Mouse (Mus musculus): ENCODE results near the gene Tmem106c. TPM values are rescaled to one million over a fixed set of nuclear protein-coding genes. Genes with fewer than 3 reads are reported as not detected.

The Tmem106c gene
- polyA plus RNA-seq, 1 experiment from 2014 or later: 16.4 TPM

GRCm38 (mm10) chr15:98005181-98005580 is 41.2 kb downstream of the Tmem106c start:
- ATAC-seq (no peak), DNase-seq (no peak)
- H3K9ac ChIP-seq (replicated peaks): no peak overlapping the region
- H3K9me3 ChIP-seq (ENCODE audit: low read length): no peaks in the 10 kb centered on the region
- 0 out of 2 replicates have a peak, but pooled peaks cover 6% of the 10 kb centered on the region for H3K4me1 ChIP-seq (ENCODE audit: insufficient read depth)
- H3K4me2 ChIP-seq (ENCODE audit: low read depth, low read length): no peak overlapping the region
- no peak overlapping the region for H3K27ac ChIP-seq (ENCODE audit: low read depth)
- TF ChIP-seq EP300 (IDR thresholded peaks at IDR 0.05; ENCODE audit: low read depth): no peak
- TF ChIP-seq CTCF (IDR thresholded peaks at IDR 0.05; ENCODE audit: low read depth): no peak
- WGBS (ENCODE audit: insufficient replicate concordance): 12% methylated on average over 11 of the region's 11 CpGs
- peaks cover 75% of the 10 kb centered on the region for H3K27me3 ChIP-seq (ENCODE audit: insufficient read depth, low read length)
- no peaks in the 10 kb centered on the region for H3K36me3 ChIP-seq (replicated peaks; ENCODE audit: insufficient read depth, low read length)
- H3K4me3 ChIP-seq (ENCODE audit: low read depth, low read length): no peak overlapping the region

GRCm38 (mm10) chr15:98012810-98013209 is 48.8 kb downstream of the Tmem106c start:
- Histone ChIP-seq H3K36me3 (replicated peaks; ENCODE audit: insufficient read depth, low read length) (no peaks in the 10 kb centered on the region), H3K27ac (ENCODE audit: low read depth) (no peak overlapping the region), H3K4me2 (ENCODE audit: low read depth, low read length) (no peak overlapping the region), H3K9ac (replicated peaks) (no peak overlapping the region), H3K4me3 (ENCODE audit: low read depth, low read length) (no peak overlapping the region), H3K27me3 (ENCODE audit: insufficient read depth, low read length) (peaks cover 9% of the 10 kb centered on the region; the same call in 1 of the 2 replicates), H3K9me3 (ENCODE audit: low read length) (no peaks in the 10 kb centered on the region), H3K4me1 (ENCODE audit: insufficient read depth) (no peaks in the 10 kb centered on the region)
- no peak for ATAC-seq
- 69% methylated on average over 6 of the region's 6 CpGs for WGBS (ENCODE audit: insufficient replicate concordance)
- DNase-seq: no peak
- TF ChIP-seq EP300 (IDR thresholded peaks at IDR 0.05; ENCODE audit: low read depth): no peak
- no peak for TF ChIP-seq CTCF (IDR thresholded peaks at IDR 0.05; ENCODE audit: low read depth)

GRCm38 (mm10) chr15:98017925-98018324 is 53.9 kb downstream of the Tmem106c start:
- TF ChIP-seq EP300 (IDR thresholded peaks at IDR 0.05; ENCODE audit: low read depth) (no peak), CTCF (IDR thresholded peaks at IDR 0.05; ENCODE audit: low read depth) (no peak)
- Histone ChIP-seq H3K27ac (ENCODE audit: low read depth) (no peak overlapping the region), H3K4me1 (ENCODE audit: insufficient read depth) (no peaks in the 10 kb centered on the region; the same call in 1 of the 2 replicates), H3K9me3 (ENCODE audit: low read length) (no peaks in the 10 kb centered on the region), H3K4me2 (ENCODE audit: low read depth, low read length) (no peak overlapping the region), H3K27me3 (ENCODE audit: insufficient read depth, low read length) (no peaks in the 10 kb centered on the region), H3K9ac (replicated peaks) (no peak overlapping the region), H3K4me3 (ENCODE audit: low read depth, low read length) (no peak overlapping the region), H3K36me3 (replicated peaks; ENCODE audit: insufficient read depth, low read length) (no peaks in the 10 kb centered on the region)
- WGBS (ENCODE audit: insufficient replicate concordance): 69% methylated on average over 4 of the region's 4 CpGs
- ATAC-seq: no peak
- no peak for DNase-seq

GRCm38 (mm10) chr15:98019047-98019446 is 55.0 kb downstream of the Tmem106c start:
- no peaks in the 10 kb centered on the region; the same call in 1 of the 2 replicates for H3K4me1 ChIP-seq (ENCODE audit: insufficient read depth)
- WGBS (ENCODE audit: insufficient replicate concordance): 73% methylated on average over 3 of the region's 3 CpGs
- H3K27me3 ChIP-seq (ENCODE audit: insufficient read depth, low read length): no peaks in the 10 kb centered on the region
- no peaks in the 10 kb centered on the region for H3K9me3 ChIP-seq (ENCODE audit: low read length)
- H3K4me2 ChIP-seq (ENCODE audit: low read depth, low read length): no peak overlapping the region
- TF ChIP-seq CTCF (IDR thresholded peaks at IDR 0.05; ENCODE audit: low read depth) (no peak), EP300 (IDR thresholded peaks at IDR 0.05; ENCODE audit: low read depth) (no peak)
- H3K36me3 ChIP-seq (replicated peaks; ENCODE audit: insufficient read depth, low read length): no peaks in the 10 kb centered on the region
- ATAC-seq (no peak), DNase-seq (no peak)
- H3K27ac ChIP-seq (ENCODE audit: low read depth): no peak overlapping the region
- no peak overlapping the region for H3K9ac ChIP-seq (replicated peaks)
- H3K4me3 ChIP-seq (ENCODE audit: low read depth, low read length): no peak overlapping the region

Other genes starting within 250 kb of the Tmem106c start
- 0.66 and 0.82 TPM in 2 replicates for gene Endou, start 232.9 kb upstream of the Tmem106c start, polyA plus RNA-seq (2015; fragmentation: Nextera tagmentation; extraction: Ambion mirVana)
- gene Rapgef3, start 196.2 kb upstream of the Tmem106c start, polyA plus RNA-seq (2015; fragmentation: Nextera tagmentation; extraction: Ambion mirVana): 1.5 and 1.9 TPM in 2 replicates
- gene Slc48a1, start 185.7 kb upstream of the Tmem106c start, polyA plus RNA-seq (2015; fragmentation: Nextera tagmentation; extraction: Ambion mirVana): 59.0 and 61.1 TPM in 2 replicates
- gene Hdac7, start 119.7 kb upstream of the Tmem106c start, polyA plus RNA-seq (2015; fragmentation: Nextera tagmentation; extraction: Ambion mirVana): 5.3 TPM in 2 replicates
- gene Vdr, start 53.6 kb upstream of the Tmem106c start, polyA plus RNA-seq (2015; fragmentation: Nextera tagmentation; extraction: Ambion mirVana): 0.07 and 0.25 TPM in 2 replicates
- 0.12 TPM in 1 of 2 replicates, not detected in the other for gene Col2a1, start 40.5 kb downstream of the Tmem106c start, polyA plus RNA-seq (2015; fragmentation: Nextera tagmentation; extraction: Ambion mirVana)
- gene Pfkm, start 128.4 kb downstream of the Tmem106c start, polyA plus RNA-seq (2015; fragmentation: Nextera tagmentation; extraction: Ambion mirVana): 9.1 and 9.2 TPM in 2 replicates
- gene Senp1, start 129.5 kb downstream of the Tmem106c start, polyA plus RNA-seq (2015; fragmentation: Nextera tagmentation; extraction: Ambion mirVana): 4.7 and 6.7 TPM in 2 replicates
- 23.6 and 24.1 TPM in 2 replicates for gene Asb8, start 201.4 kb downstream of the Tmem106c start, polyA plus RNA-seq (2015; fragmentation: Nextera tagmentation; extraction: Ambion mirVana)
- gene Ccdc184, start 203.0 kb downstream of the Tmem106c start, polyA plus RNA-seq (2015; fragmentation: Nextera tagmentation; extraction: Ambion mirVana): not detected in 2 replicates
- gene Olfr288, start 231.3 kb downstream of the Tmem106c start, polyA plus RNA-seq (2015; fragmentation: Nextera tagmentation; extraction: Ambion mirVana): not detected in 2 replicates

Measured in liver, postnatal 0 days (tissue).